Mouse (Mus musculus): ENCODE data around the gene Naif1.
"Not testable (repeated sequence)": the region's sequence is repeated elsewhere in the genome, so short reads cannot be mapped to it uniquely, and the experiment has no call there.

Naif1 gene

DNA sequence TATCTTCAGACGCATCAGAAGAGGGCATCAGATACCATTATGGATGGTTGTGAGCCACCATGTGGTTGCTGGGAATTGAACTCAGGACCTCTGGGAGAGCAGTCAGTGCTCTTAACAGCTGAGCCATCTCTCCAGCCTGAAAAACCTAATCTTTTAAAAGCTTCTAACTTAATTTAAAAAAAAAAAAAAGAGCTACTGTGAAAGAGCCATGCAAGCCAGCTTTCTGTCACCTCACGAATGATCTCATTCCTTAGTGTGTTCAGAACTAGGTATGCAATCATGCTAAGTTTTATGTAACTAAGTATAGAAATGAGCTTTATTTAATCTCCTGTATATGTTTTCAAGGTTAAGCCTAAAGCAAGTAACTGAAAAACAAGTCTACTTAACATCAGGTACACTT, 9.4 kb downstream of the Naif1 start:
- DNase-seq, result no peak

DNA sequence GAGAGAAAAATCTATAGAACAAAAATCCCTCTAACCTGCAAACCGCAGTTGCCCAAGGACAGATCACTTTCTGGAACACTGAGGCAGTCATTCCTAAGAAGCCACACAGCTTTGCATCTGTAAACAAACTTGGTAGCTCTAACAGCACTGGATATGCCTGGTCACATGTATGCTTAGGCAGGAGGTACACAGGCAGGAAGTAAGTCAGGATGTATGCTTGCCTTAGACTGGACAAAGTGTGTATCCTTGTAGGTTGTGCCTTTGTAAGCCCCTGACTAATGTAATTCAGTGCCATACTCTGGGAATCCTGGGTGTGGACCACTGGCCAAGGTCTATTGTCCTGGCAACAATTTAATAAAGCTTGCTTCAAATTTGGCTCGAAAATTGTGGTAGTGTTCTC, 13.5 kb downstream of the Naif1 start:
- no peak for DNase-seq

DNA sequence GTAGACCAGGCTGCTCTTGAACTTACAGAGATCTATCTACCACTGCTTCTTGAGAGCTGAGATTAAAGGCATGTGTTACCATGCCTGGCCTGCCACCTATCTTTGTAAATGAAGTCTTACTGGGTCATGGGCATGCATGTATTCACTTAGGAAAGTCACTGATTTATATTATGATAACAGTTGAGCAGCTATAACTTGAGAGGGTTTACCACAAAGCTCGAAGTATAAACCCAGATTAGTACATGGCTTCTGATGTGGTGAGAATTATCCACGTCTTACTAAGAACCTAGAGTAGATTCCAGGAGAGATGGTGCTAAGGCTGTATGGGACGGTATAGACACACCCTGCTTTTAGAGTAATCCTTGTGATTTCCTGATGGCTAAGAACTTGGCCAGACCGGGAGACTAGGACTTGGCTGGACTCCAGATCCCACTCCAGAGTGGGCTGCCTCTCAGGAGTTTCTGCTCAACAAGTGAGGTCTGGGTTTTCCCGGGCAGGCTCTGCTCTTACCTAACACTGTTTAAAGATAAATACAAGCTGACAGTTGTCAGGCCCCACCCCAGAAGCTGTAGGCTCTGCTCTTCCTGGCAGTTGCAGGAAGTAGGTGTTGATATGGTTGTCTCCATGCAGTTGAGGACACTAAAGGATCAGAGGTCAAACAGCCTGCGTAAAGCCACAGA, 14.1 kb downstream of the Naif1 start:
- DNase-seq, result peak; percentile 69

DNA sequence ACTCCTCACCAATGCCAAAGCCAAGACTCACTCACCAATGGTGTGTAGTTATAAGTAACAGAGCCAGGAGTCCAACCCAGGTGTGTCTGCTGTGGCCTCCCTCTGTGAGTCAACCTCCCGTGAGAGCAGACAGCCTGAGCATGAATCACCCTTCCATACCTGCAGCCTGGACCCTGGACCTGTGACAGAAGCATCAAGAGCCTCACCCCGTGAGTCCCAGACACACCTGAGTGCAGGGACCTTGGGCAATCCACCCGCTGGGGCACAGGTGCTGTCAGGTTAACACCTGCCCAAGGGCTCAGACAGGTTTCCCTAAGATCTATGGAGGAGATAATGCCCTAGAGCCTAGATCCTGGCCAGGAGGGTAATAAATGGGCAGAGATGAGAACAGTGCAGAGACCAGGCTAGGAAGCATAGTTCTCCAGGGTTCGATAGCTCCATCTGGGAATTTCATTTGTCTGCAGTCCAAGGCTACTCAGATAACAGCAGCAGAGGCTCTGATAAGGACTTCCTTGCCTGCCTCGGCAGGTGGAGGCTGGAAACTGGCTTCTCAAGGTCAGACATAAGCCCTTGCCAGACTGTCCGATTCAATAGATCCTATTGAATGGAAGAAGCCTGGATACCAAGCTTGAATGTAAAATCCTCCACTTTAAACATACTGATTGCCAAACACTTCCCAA, 20.9 kb downstream of the Naif1 start:
- no peak for DNase-seq

DNA sequence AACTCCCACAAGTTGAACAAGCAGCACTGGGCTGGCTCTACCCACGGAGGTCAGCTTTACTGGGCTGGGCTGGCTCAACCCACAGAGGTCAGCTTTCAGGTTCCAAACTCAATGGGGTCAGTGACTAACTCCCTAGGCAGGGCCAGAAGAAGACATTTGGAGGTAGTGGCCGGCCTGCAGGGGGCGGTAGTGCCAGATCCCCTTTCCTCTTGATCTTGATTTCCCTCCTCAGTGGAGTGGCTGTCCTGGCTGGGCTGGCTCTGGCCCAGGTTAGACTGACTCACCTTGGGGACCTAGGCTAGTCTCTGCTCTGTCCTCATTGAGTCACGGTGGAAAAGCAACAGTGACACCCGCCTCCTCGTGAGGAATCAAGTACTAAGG, 21.4 kb downstream of the Naif1 start:
- peak; percentile 75 for DNase-seq

DNA sequence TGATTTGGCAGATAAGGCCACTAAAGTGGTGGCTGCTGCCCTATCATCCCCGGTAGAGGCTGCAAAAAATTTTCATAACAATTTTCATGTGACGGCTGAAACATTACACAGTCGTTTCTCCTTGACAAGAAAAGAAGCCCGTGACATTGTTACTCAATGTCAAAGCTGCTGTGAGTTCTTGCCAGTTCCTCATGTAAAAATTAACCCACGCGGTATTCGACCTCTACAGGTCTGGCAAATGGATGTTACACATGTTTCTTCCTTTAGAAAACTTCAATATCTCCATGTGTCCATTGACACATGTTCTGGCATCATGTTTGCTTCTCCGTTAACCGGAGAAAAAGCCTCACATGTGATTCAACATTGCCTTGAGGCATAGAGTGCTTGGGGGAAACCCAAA, 25.1 kb downstream of the Naif1 start:
- not testable (repeated sequence) for DNase-seq

DNA sequence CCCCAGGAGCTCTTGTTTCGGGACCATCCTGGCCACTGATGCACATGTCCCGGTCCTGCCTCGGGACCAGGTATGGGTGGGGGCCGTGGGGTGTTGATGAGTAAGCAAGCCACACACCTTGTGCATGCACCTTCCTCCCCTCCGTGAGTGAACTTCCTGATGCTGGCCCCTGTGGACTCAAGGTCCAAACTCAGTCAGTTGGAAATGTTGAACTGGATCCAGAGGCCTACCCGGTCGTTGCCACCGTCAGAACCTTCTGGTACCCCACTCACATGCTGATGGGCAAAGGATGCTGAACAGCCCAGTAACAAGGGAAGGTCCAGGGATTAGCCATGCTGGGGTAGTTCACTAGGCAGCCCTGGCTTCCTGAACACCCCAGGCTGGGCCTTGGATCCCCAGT, 32.1 kb downstream of the Naif1 start:
- DNase-seq, result no peak

DNA sequence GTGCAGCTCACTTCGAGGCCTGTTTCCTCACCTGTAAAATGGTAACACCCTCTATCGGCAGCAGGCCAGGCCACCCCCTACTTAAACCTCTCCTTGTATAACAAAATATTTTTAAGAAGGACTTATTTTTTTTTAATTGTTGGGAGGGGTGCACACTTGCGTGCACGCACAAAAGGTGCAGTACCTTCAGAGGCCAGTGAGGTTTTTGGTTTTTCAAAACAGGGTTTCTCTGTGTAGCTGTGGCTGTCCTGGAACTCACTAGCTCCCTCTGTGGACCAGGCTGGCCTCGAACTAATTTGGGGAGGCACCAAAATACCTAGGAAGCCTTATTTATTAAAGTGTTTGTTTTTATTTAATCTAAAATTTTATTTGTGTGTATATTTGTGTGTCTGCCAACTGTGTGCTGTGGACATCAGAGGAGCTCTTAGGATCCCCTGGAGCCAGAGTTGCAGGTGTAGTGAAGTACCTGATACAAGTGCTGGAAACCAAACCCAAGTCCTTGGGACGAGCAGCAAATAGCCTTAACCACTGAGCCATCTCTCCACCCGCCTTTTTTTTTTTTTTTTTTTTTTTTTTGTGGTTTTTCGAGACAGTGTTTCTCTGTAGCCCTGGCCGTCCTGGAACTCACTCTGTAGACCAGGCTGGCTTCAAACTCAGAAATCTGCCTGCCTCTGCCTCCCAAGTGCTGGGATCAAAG, 33.1 kb downstream of the Naif1 start:
- DNase-seq, result peak; percentile 57

DNA sequence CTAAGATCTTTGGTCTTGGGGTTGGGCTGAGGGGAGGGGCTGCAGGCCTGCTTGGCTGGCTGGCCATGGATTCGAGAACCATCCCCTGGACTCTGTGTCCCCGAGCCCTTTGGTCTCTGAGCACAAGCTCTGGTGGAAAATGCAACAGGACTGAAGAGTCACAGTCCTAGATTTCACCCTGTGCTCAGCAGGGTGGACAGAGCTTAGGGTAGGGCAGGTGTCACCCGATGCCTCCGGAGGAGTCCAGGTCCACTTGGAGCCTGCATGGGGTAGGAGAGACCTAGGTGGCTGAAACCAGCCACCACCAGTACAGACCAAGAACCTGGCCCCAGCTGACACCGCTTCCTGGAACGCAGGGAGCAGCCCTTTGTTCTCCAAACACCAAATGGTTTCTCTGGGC, 34.7 kb downstream of the Naif1 start:
- DNase-seq, result no peak

DNA sequence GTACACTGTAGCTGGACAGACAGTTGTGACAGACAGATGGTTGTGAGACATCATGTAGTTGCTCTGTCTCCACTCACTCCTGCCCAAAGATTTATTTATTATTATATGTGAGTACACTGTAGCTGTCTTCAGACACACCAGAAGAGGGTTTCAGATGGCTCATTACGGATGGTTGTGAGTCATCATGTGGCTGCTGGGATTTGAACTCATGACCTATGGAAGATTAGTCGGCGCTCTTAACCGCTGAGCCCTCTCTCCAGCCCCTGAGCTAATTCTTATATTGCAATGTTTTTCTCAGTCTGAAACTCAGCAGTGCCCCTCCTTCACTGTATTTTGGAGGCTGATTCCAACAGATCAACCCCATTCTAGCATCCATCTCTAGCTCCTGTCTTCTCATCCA, 35.5 kb downstream of the Naif1 start:
- no peak for DNase-seq

DNA sequence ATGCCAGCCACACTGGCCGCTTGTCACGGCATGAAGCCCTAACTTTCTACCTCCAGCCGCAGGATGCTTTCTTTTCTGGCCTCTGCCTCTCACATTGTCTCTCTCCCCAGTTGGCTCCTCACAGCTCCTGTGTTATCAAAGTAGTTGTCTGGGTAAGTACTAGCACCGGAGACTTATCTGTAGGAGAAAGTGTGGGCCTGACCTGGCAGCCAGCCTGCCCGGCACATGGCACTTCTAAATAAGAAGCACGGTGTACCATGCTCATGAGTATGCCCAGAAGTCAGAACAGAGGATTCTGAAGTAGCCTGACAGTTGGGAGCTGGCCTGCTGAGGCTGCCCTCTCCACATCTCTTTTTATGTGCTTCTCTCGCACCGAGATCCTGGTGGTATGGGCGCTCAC, 35.9 kb downstream of the Naif1 start:
- no peak for DNase-seq

DNA sequence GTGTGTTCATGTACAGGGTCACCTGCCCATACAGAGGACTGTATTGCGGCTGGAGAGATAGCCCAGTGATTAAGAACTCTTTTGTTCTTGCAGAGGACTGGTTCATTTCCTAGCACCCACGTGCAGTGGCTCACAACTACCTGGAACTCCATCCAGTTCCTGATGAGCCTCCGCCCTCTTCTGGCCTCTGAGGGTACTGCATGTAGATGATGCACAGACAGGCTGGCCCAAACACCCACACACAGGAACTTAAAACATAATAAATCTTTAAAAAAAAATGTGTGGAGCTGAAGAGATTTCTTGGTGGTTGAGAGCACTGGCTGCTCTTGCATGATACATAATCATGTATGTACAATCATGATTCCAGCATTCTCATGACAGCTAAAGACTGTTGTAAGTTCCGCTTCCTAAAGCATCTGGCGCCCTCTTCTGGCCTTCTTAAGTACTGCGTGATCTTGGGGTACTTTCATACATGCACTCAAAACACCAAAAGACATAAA, 36.9 kb downstream of the Naif1 start:
- peak; percentile 99 for DNase-seq

DNA sequence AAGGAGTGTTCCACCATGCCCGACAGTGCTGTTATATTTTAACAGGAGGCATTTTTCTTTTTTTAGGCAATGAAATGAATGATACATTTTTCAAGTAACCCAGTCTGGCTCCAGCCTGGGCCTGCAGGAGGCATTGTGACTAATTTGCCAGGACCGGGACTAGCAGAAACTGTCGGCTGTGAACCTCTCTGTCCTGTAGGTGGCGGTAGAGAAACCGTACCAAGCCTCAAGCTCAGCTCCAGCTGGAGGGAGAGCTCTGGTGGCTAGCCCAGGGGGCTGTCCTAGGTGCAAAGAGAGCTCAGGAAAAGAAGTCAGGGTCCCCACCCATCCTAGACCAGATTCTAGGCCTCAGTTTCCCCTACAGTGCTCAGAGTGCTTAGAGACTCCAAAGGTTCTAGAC, 38.4 kb downstream of the Naif1 start:
- DNase-seq, result peak; percentile 95

DNA sequence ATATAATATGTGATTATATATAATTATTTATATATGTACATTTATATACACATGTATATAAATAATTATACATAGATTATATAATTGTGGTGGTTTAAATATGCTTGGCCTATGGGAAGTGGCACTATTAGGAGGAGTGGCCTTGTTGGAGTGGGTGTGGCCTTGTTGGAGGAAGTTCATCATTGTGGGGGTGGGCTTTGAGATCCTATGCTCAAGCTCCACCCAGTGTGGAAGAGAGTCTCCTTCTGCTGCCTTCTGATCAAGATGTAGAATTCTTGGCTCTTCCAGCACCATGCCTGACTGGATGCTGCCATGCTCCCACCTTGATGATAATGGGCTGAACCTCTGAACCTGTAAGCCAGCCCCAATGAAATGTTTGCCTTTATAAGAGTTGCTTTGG, 40.5 kb downstream of the Naif1 start:
- not testable (repeated sequence) for DNase-seq

DNA sequence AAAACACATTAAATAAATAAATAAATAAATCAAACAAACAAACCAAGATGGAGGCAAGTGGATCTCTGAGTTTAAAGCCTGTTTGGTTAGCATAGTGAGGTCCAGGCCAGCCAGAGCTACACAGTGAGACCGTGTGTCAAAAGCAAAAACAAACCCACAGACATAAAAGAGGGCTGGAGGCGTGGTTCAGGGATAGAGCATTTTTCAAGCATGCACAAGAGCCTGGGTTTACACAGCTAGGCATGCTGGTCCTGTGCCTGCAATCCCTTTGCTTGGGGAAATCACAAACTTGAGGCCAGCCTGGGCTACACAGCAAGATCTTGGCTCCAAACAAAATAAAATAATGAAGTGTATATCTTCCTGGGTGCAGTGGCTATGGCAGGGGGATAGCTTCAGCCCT, 42.4 kb downstream of the Naif1 start:
- no peak for DNase-seq

DNA sequence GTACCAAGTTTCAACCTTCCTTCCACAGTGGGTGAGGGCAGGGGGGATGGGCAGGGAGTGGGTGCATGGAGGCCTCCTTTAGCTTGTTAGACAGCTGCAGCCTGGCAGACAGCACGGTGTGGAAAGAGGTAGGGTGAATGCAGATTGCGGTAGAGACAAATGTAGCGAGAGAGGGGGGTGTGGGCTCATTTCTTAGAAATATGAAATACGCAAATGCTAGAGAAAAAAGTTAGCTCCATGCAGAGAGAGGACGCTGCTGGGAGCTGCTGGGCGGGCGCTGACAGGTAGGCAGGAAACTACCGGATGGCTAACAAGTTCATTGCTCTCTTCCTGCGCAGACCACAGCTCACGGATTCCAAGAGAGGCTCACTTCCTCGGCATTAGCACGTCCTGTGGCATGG, 43.0 kb downstream of the Naif1 start:
- DNase-seq, result no peak

DNA sequence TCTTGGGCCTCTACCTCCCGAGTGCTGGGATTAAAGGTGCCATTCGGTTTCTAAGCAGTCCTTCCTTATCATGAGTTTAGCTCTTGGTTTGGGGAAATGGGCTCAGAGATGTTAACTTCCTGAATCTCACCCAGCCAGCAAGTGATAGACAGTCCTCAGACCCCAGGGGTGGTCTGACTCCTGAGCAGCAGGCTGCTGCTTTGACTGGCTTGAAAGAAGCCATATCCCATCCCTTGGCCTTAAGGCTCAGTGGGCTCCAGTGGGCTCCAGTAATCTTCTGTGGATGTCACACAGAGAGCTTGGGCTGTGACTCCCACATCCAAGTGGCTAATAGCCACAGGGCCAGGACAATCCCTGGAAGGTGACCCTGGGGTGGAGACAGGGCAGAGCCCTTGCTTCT, 44.3 kb downstream of the Naif1 start:
- no peak for DNase-seq

DNA sequence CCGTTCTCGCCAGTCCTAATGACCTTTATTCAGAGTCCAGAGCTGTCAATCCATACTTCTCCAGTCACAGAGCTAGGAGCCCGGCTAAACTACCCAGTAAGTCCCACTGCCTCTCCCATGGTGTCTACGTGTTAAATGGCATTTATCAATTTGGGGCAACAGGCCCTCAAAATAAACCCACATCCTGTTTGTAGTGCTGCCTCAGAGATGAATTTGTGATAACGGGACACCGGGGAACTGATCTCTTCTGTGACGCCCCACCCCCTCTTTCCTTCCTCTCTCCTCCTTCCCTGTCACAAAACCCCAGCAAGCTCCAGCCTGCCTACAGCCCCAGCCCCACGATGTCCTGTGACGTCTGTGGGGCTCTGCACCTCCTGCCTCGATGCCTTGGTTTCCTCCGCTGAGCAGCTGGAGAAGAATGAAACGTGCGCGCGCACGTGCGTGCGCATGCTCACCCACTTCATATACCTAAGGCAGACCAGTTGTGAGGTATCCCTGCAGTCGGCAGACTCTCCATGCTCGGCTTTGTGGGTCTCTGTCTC, 45.0 kb downstream of the Naif1 start:
- DNase-seq, result peak; percentile 82

DNA sequence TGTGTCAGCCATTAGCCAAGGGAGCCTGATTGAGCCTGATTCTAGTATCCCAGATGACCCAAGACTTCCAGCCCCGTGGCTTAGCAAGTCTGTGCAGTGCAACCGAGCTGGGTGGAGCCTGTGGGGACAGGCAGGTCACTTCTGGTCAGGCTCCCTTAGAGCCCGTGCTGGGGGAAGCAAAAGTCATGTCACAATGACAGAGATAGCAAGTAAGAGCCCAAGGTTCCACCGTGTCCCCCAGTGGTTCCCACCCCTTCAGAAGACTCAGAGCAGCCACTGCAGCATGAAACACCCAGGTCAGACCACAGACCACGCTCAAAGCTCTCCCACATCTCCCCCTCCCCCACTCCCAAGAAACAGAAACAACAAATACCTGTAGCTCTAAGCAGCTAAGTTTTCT, 45.9 kb downstream of the Naif1 start:
- no peak for DNase-seq

DNA sequence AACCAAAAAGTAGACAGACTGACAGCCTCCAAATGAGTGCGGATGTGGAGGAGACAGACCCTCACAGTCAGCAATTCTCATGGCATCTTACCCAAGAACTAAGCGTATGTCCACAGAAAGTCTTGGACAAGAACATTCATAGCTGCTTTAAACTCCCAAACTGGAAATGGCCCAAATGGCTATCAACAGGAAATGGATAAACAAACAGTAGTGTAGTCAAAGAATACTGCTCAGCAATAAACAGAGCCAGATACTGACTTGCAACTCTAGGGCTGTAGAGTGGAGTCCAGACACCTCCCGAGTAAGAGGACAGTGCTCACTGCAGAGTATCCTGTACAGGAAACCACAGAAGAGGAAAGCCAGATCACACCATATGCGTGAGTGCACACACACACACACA, 49.1 kb downstream of the Naif1 start:
- DNase-seq, result peak; percentile 74

DNA sequence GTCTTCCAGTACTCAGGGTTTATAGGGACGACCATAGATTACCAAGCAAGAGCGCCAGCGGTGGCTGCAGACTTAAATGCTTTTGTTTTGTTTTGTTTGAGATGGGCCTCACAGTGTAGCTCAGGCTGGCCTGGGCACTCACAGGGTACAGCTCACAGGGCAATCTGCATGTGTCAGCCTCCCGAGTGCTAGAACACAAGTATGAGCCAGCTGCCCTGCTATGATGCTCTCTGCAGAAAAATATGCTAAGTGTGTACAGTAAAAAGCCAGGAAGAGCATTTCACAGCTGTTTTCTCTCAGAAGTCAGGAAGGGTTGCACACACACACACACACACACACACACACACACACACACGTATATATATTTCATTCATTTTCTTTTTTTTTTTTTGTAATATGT, 50.2 kb downstream of the Naif1 start:
- DNase-seq, result no peak

DNA sequence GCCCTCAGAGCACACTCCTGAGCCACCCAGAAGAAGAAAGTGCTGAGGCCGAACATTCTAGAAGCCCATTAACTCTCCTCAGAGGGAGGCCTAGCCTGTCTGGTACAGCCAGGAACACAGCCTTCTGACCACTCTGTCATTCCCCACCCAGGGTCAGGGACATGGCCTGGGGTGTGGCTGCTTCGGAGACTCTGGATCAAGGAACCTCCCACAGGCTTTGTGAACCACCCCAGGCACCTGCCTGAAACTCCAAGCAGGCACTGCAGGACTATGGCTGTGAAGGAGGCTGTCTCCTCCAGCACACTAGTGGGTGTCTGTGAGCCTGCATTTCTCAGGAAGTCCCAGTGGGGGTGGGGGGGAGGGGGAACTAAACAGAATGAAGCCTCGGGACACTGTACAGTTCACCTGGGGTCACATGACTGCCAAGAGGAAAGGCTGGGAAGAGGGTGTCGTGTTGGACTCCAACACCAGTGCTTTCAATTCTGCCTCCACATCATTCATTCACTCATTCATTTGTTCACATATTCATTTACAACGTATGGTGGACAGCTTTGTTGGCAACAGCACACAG, 51.6 kb downstream of the Naif1 start:
- DNase-seq, result no peak

DNA sequence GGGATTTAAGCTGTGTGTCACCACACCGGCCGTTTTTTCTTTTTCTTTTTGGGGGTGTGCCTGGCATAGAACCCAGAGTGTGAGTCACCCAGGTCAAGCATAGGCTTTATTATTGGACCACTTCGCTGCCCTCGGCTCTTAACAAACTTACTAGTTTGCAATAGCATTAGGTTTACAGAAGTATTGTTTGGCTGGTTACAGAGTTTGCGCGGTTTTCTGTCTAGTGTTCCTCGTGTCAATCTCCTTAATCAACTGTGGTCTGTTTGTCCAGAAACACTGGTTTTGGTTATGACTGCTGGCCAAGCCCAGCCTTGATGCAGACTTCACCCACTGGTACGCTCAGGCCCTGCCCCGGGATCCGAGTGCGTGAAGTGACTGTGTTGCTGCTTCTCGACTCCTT, 52.6 kb downstream of the Naif1 start:
- DNase-seq, result peak; percentile 55

DNA sequence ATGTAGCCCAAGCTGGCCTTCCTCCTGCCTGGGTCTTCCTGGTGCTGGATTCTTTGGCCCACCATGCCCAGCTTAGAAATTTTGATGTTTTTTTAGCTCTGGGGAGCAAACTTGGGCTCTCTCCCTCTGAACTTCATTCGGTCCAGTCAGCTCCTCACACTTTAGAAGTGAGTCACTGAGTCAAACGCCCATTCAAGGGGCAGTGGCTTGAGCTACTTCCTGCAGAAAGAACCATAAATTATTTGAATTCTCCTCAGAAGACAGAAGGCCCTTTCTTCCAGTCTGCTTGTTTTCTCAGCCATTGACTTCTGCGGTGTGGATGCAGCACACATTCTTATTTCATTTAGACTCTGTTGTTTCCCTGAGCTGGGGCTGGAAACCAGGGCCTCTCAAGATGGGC, 53.3 kb downstream of the Naif1 start:
- DNase-seq, result no peak

All from lung, postnatal 36 days (tissue).